Mouse (Mus musculus): ENCODE data around the gene Gm17606.

The Gm17606 gene

DNA sequence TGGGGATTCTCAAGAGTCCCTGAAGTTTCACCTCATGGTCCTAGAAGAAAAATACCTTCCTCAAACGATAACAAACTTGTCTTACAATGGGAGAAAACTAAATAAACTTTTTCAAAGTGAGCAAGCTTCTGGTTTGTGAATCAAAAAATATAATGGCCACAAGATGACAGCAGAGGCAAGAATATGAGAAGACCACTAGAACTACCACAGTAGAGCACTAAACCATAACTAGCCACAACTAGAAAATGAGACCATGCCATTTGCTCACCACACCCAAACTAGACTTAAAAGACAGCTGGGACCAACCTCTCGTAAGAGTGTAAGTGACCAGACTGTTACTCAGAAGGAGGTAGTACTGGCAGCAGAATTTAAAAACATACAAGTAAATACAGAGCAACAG lies 19.3 kb downstream of the Gm17606 start:
- no peak for DNase-seq (ENCODE audit: low spot score in 2 of 2)

DNA sequence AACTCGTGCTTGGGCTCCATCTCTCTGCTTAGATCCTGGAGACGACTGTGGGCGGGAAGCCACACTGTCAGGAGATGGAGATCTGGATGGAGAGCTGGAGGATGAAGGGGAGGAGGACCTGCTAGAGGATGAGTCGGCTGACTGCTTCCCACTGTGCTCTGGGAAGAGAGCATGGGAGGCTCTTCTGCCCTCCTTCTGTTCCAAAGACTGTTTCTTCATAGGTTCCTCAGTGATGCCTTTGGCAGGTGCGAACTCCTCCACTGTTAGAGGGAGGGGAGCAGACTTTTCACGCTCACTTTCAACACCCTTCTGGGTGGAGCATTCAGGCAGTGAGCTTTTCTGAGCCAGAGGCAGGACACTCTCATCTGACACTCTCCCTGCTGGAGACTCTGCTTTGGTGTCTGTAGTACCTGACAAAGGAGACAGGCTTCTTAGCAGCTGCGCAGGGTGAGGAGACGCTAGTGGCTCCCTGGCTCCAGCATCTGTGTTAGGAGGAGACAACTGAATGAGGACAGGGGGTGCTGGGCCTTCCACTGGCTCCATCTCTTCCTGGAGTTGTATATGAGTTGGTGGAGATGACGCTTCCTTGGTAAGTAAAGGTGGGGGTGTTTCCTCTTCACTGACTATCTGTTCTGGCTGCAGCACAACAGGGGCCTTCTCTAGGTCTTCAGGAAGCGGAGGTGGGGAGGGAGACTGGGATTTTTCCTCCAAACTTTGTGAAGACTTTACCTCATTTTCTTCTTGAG lies 23.9 kb downstream of the Gm17606 start:
- DNase-seq (ENCODE audit: low spot score in 2 of 2) = peak; percentile 60 to 65

GRCm38 (mm10) chr14:54669381-54669780 lies 28.6 kb downstream of the Gm17606 start:
- DNase-seq (ENCODE audit: low spot score in 2 of 2) = peak; percentile 63 to 70

GRCm38 (mm10) chr14:54674317-54674716 lies 33.6 kb downstream of the Gm17606 start:
- DNase-seq (ENCODE audit: low spot score in 2 of 2) = no peak

DNA sequence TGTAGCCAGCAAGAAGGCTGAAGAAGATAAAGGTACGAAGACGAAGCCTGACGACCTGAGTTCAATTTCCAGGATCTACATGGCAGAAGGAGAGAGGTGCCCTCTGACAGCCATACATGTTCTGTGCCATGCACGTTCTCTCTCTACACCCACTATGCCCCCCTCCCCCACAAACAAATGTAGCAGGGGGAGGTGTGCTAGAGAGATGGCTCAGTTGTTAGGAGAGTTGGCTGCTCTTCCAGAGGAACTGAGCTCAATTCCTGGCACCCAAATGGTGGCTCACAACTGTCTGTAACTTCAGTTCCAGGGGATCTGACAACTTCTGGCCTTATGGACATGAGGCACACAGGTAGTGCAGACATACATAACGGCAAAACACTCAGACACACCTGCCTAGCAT lies 35.5 kb downstream of the Gm17606 start:
- DNase-seq (ENCODE audit: low spot score in 2 of 2) = no peak

GRCm38 (mm10) chr14:54678657-54679304 lies 38.0 kb downstream of the Gm17606 start:
- DNase-seq (ENCODE audit: low spot score in 2 of 2) = no peak

GRCm38 (mm10) chr14:54682396-54682795 lies 41.6 kb downstream of the Gm17606 start:
- no peak for DNase-seq (ENCODE audit: low spot score in 2 of 2)

DNA sequence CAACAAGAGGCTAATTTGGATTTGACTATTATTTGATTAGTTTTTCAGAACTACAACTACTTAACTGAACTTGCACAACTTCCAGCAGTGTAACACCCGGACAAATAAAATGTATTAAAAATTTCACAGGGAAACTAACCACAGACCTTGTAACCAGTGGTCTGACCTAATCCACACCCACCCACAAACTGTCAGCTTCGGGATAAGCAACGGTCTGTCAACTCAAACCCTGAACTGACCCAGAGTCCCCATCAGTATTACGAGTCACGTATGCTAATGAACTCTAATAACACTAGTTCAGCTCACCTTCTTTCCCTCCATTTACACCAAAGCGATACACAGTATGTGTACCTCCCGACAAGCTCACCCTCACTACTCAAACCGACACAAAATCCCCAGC lies 44.7 kb downstream of the Gm17606 start:
- DNase-seq (ENCODE audit: low spot score in 2 of 2) = no peak

DNA sequence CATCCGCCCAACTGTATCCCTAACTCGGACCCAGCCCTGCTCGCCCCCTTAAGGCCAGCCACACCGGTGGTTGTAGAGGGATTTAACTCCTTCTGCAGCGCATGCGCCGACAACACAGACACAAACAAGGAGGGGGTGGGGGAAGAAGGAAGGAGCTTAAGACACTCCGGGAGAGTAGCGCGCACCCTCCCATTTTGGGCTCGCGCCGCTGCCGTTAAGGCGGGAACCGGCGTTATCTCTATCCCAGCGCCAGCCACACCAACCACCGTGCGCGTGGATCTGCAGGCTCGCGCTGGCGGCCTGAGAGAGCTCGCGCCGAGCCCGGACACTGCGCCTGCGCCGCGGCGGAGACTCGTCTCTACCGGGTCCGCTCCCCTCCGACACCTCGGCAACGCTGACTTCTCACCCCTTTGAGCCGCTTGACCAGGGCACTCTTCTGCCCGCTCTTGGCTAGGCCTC lies 45.3 kb downstream of the Gm17606 start, which contains the start of gene 1700123O20Rik:
Gene 1700123O20Rik (plus strand): TSS at position 154 of the 459 bp plus-strand sequence.
- peak; percentile 73 to 87 for DNase-seq (ENCODE audit: low spot score in 2 of 2)

GRCm38 (mm10) chr14:54686522-54687143 lies 45.9 kb downstream of the Gm17606 start, which contains the start of gene Acin1:
Acin1 (minus strand) TSS chr14:54686931.
- peak; percentile 100 for DNase-seq (ENCODE audit: low spot score in 2 of 2)

- DNase-seq (ENCODE audit: low spot score in 2 of 2) = no peak
These were observed 46.5 kb downstream of the Gm17606 start for GRCm38 (mm10) chr14:54687251-54687650.

DNA sequence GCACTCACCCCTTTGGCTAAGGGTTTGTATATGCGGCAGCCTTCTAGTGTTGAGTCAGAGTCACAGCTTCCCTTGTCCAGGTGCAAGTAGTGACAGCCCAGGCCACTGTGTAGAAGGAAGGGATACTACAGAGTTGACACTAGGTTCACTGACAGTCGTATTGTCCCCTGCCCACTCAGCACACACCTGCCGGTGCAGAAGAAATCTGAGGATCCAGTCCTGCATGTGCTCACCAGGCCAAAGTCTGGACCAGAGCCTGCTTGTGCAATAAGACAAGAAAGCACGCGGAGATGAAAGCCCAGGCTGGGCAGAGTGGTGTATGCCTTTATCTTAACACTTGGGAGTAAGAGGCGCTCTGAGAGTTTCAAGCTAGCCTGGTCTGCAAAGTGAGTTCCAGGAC lies 54.3 kb downstream of the Gm17606 start:
- no peak for DNase-seq (ENCODE audit: low spot score in 2 of 2)

DNA sequence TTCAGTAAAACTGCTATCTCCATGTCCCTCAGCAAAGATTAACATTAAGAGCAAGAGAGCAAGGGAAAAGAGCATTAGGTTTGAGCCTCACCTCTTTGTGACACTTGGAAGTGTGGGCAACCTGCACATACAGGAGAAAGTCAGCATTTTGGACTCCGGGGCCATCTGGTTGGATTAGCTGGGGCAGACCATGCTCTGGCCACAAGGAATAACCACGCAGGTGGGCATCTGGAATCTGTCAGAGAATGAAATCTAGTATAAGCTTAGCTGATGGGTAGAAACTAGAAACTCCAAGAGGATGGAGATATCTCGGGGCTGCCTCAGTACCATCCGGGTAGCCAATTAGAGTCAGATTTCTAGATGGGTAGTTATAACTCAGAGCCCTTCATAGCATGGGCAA lies 56.0 kb downstream of the Gm17606 start:
- DNase-seq (ENCODE audit: low spot score in 2 of 2) = no peak
